Mouse (Mus musculus): ENCODE measurements at regions not wholly inside any gene's neighbourhood (a gene's known extent, or its start where the extent isn't known, plus 50 kb on each side); places are given as distances from the start of the nearest gene placed in this dataset.

DNA sequence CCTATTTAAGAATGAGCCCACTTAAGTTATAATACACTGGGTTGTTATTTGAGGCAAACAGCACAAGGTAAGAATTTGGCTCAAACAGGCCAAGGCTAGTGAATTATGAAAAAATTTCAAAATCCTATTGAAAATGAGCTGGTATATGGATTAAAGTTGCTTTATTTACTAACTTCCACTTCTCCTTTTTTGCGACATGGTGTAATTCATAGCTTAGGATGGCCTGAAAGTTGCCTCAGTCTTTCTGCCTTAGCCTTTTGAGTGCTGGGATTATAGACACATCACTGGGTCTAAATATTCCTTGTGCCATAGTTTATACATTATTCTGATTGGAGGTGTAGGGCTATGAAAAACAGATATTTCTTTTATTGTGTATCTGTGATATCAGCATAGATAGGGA is 81.9 kb downstream of the Edem1 start:
- DNase-seq = no peak

DNA sequence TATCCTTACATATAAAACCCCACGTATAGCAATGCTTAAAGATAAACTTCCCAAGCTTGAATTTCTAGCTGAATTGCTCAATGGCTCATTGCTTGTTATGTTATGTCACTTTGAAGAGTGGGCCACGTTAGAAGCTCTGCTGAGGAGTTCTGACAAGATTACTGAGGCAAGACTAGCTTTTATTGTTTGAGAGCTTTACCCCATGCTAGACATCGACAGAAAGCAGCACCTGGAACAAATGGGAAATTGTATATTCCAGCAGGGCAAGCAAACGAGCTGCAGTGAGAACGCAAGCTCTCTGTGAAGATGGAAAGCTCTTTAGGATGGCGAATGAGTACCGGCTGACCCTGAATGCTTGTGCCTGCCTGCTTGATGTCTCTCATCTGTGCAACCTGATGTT is 84.1 kb downstream of the Edem1 start:
- DNase-seq = no peak

DNA sequence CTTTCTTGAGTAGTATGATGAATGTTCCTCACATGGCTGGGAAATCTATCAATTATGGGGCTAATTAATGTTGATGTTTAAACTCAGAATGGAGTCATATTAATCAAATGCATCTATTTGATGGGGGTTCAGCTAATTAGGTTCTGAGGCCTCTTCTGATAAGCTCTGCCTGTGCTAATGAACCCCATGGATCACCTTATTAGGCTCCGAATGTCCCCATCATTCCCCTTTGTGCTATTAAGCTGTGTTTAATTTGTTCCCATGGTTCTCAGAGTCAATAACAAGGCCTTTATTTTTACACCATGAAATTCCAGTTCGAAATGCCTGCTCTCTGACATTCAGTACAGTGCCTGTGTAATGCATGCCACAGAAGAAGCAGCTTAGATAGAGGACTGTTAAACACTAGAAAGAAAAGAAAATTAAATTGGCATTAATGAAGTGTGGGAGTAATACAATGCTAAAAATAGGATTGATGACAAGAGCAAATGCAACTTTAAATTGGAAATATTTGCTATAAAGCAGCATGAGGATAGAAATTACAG is 91.0 kb downstream of the Edem1 start:
- no peak for DNase-seq

DNA sequence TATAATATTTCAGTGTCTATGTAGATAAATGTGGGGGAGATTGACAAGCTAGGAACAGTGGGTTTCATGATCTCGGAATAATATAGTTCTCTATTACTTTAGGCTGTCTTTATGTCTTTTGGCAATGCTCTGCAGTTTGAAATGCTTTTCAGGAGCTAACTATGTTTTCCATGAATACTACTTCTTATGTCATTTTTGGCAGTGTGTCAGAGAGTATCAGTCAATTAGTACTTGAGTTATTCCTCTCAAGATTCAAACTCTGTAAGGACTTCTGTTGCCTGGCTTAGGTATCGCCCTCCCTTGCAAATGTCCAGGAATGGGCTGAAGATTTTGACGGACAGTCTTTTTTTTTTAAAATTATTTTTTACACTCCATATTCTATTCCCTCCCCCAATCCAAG is 92.7 kb downstream of the Edem1 start:
- no peak for DNase-seq

DNA sequence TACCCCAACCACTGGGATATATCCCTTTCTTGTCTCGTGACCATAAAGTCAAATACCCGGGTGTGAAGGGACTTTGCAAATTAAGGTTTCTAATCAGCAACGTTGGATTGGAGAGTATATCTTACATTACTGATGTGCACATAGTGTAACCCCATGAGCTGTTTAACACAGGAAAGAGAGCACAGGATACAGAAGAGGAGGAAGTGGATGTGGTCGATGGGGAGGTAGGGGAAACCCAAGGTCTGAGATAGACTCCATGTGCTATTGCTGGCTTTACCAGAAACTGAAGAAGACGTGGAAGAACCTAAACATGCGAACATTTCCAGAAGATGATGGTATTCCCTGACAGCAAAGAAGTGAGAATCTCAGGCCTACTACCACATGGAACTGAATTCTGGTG is 94.1 kb downstream of the Edem1 start:
- no peak for DNase-seq

DNA sequence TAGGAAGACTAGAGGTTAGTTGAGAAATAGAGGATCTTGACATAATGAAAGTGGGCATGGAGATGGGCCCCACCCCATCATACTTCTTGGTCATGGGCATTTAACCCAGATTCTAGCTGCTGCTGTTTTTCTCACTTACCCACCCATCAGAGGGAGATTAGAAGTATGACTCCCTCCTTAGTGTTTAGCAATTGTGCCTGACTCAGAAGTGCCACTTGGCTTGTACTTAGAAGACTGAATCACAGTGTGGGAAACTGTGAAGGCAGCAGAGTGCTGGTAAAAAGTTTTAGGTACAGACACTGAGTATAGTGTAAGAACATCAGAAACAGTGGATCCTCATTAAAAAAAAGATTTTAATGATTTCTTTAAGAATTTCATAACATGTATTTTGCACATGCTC is 100.5 kb downstream of the Edem1 start:
- DNase-seq = no peak

DNA sequence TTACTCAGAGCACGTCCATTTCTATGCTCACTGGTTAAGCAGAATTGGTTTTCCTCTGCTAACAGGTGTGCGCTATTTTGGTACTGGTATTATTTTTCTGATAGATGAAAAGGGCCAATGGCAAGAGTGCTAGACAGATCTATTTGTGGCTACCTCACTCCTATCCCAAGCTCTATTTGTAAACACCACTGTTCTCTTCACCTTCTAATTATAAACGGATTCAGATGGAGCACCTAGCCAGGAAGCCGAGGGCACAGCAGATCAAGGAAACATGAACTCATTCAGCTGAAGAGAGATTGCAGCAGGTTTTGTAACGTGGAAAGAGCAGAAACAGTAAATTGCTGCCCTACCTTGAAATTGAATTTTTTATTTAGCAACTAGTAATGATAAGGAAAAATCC is 110.2 kb downstream of the Edem1 start:
- no peak for DNase-seq

DNA sequence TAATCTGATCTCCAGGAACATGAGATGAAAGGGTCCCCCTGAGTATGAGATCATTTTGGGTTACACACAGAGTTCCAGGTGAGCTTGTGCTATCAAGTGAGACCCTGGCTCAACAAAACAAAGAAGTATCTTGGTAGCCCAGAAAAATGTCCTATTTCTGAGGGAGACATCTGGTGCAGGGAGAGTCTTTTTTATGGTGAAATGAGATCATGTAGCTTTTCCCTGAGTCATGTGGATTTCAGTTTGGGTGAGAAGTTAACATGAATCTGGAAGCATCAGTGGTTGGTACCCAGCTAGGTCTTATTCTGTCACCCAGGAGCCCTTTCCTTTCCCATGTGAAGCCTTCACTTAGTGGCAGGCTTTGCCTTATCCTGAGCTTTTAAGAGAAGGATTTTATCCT is 113.8 kb downstream of the Edem1 start:
- DNase-seq = no peak

DNA sequence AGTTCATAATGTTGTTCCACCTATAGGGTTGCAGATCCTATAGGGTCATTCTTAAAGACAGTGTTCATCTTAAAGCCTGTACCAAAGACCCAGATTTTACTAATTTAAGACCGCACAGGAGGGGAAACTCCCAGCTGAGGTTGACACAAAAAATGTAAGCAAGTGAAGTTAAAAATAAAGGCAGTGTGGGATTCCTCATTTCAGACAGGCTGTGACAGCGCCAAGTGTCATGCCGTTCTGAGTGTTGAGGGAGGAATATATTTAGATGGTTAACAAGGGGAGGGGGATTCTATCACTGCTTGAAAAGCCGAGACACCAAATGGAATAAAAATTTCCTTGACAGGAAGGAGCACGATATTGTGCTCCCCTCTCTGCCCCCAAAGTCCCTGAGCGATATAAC is 123.9 kb downstream of the Edem1 start:
- no peak for DNase-seq

DNA sequence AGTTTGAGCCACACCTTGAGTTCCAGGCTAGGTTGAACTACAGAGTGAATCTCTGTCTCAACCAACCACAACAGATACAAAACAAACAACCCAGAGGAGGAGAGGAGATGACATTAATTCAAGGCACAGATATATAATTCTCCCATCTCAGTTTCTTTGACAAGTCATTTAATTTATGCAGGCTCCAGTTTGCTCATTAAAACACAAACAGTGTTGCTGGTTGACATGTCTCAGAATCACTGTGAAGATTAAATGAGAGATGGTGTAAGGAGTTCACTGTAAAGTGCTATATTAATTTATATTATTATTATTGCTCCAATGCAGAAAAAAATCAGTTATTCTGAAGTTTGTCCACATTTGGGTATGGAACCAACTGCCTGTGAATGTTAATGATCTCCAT is 134.4 kb downstream of the Edem1 start:
- no peak for DNase-seq

DNA sequence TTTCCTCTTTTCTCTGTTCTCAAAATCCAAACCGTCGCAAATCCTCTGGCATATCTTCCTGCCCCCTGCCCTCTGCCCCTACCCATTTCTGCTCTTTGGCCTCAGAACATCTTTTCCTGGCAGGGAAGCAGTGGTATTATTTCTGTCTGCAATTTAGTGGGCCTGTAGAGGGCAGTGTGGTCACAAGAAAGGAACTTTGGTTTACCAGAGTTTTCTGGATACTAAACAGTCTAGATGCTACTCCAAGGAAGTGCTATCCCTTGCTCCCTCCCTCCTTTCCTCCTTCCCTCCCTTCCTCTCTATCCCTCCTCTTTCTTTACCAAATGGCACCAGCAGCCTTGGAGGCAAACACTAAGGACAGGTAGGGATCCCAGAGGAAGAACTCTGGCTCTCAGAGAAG is 134.9 kb downstream of the Edem1 start:
- peak; percentile 81 for DNase-seq

DNA sequence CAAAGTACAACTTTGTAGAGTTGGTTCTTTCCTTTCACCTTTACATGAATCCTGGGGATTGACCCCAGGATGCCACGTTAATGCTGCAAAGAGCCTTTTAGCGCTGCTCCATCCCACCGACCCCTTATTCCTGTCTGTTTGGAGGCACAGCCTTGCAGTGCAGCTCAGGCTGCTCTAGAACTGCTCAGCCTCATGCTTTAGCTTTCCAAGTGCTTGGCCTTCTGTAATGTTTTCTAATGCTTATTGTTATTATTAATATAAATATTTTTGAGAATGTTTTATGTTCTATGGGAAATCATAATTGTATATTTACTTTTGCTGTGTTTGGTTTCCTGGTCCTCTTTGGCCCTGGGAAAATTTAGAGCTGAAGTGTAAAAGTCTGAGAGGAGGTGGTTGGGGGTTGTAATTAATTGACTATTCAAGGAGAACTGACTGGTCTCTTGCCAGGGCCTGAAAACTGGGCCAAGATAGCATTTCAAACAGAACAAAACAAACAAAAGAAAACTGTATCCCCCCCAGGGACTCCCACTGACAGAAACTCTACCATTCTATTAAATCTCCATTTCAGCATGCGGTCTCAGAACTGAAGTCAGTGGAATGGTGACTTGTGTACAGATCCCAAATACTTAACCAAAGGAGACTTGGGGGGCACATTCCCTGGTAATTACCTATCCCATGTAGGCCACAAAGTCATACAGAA is 141.2 kb downstream of the Edem1 start:
- DNase-seq = peak; percentile 67

DNA sequence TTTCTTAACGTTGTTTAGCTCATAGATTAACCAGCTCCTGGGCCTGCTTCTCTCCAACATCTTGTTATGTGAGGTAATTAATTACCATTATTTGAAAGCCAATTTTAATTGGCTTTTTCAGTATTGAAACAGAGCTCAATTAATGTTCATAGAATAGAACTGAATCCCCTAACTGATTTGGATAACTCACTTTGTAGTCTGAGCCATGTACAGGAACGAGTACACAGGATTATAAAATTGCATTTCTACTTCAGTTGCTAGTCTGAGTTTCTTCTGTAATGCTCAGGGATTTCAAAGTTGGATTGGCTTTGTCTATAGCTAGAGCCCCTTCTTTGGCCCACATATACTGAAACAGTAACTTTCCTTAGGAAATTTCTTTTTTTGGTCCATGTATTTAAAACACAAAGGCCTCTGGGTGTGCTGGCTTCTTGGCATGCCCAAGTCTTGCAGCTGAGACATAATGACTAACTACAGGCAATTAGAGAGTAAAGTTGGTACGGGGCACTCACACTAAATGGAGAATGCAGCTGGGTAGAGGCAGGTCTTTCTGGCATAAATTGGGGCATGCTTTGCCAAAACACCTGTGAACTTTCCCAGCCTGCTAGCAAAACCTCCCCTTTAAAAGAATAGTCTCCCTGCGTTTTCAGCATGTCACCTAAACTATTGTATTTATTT is 143.1 kb downstream of the Edem1 start:
- DNase-seq = no peak

DNA sequence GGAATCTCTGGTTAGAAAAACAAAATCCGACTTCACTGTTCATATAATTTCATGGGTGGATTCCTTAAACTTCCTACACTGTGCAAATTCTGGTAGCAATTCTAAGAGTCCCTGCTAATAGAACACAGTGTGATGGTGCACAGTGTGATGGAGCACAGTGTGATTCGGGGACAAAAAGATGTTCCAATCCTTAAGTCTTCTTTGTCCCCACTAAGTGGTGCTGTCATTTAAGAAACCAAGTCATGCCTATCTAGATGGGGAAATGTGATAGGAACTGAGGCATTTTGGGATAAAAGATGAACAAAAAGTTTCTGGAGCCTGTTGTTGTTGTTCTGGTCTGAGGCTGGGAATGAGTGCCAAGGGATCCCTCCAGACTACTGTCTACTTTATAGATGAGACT is 145.3 kb downstream of the Edem1 start:
- DNase-seq = no peak

DNA sequence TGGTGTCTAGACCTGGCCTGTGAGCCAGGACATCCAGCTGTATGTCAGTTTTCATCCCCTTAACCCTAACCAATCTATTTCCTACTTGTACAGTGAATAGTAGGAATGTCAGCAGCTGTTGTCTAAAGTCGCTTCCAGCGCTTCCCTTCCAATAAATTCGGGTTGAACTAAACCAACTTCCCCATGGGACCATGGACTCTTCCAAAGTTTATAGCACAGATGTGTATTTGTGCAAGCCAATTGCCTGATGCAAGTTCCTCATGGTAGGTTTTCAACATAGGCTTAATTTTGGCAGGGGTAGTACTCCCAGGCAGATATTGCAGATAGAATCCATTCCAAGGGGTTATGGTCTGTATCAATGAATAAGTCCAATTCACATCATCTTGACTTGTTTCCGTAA is 161.1 kb downstream of the Edem1 start:
- DNase-seq = peak; percentile 18

DNA sequence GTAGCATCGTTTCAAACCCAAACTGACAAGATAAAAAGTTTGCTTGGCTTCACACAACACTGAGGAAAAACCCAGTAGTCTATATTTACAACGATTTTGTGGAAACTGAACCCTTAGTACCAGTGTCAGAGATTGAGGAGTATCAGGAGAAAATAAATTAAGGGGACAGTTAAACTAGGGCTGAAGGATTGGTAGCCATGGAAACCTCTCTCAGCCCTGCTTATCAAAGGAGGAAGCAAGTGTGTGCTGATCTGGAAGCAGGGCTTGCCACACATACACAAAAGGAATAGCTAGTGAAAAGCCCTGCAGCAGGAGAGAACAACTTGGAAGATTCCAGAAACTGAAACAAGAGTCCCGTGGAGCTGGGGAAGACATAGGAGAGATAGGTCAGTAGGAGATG is 165.3 kb downstream of the Edem1 start:
- DNase-seq = no peak

DNA sequence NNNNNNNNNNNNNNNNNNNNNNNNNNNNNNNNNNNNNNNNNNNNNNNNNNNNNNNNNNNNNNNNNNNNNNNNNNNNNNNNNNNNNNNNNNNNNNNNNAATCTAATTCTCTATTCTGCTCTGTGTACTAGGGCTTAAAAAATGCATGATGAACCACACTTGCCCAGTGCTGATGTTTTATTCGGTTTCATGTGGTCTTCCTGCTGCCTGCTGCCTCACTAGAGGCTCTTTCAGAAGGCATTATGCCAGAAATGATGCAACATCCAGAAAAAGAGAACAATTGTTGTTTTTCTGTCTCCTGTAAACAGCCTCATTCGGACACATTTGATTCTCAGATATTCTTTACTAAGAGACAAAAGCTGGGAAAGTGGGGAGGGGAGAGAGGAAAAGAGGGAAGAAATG is 176.0 kb downstream of the Edem1 start:
- no peak for DNase-seq

DNA sequence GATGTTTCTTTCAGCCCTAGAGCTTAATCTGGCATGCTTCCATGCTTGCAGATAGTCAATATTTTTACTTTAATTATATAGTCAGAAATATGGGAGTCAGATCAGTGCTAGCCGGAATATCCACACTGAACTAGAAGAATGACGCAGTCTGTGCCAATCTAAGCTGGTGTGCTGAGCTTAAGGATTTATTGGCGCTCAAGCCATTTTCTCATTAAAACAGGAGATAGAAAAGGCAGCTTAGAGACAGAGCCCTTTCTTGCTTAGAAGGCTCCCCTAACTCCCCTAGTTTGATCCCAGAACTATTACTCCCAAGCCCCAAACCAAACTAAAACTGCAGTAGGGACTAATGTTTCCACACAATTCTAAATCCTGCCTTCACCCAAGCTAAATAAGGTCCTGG is 180.9 kb downstream of the Edem1 start:
- DNase-seq = no peak

DNA sequence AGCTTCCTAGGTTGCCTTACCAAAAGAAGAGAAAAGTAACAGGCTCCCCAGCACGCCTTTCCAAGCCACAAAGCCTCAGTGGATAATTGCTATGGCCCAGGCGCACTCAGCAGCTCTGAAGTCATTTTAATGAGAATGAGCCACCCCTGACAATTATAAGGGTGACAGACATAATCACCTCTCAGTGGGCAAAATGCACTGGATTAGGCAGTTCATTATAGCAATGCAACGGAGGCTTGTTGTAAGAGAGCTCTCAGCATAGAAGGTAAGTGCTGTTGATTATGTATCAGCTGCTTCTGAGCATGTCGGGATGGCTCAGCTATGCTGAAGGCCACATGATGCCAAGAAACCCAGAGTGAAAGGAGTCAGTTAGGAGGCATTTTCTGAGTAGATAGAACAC is 181.4 kb downstream of the Edem1 start:
- DNase-seq = no peak

DNA sequence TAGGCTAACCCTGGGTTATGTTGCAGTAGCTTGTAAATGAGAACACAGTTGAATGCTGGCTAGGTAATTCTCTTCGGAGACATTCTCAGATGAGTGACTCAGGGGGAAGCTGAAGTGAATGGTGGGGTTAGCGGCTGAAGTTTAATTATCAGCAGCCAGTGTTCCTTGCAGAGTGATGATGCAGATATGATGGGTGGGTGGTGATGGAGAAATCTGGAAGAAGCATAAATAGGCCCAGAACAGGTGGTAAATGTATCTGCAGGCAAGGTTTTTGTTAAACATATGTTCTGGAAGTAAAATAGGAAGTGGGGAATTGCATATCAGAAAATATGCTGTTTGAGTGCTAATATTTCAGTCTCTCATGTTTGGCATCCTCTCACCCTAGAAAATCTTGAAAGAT is 191.3 kb downstream of the Edem1 start:
- DNase-seq = no peak

Data from kidney, postnatal 10 days (tissue).